Mouse (Mus musculus) brain, embryonic 14.5 days (tissue): ENCODE results near the gene Trnau1ap.

Experiments
- CTCF ChIP-seq: fragments of 200-500 bp; IDR thresholded peaks from 2 replicates; pipeline ENCODE4 v1.5.1; 2012; ENCODE audit warnings: inconsistent platforms, mild to moderate bottlenecking, moderate library complexity, borderline replicate concordance; ENCODE audit not compliant: insufficient read depth, insufficient read length; ENCODE audit errors: extremely low read depth
- POLR2A ChIP-seq: fragments of 200-500 bp; IDR thresholded peaks from 2 replicates; pipeline ENCODE4 v1.6.1; 2012; ENCODE audit warnings: mild to moderate bottlenecking, inconsistent platforms, borderline replicate concordance; ENCODE audit not compliant: poor library complexity, insufficient read depth, insufficient read length, severe bottlenecking; ENCODE audit errors: extremely low read depth

DNA sequence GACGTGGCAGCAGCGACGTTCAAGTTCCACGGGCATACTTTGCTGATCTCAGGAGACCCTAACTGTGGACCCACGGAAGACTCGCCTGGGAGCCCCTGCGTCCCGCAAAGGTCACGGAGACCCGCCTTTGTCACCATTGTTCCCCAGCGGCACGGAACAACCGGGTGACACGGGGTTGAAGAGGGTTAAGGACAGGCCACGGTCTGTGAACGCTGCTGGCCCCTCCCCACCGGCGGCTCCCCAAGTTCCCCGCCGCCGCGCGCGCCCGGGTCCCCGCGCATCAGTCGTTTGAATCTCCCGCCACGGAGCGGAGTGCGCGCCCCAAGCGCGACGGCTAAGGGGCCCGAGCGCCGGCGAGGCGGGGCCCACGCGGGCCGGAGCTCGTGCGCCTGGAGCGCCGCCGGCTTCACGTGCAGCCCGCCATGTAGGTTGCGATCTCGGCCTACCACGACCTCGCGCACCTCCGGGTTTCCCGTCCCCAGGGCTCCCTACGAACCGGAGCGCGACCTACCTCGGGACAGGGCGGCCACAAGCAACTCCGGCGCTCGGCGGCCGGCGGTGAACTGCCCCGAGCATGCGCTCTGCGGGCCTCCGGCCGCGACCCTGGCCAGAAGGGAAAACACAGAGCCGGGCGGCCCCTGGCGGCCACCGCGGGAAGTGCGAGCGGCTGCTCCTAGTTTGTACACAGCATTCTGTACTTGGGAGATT lies 16.0 kb upstream of the Trnau1ap start:
- peak; percentile 96 for TF ChIP-seq CTCF
- peak; percentile 82 for TF ChIP-seq POLR2A
